In genomic region chr12:72760376-72761229, GRCm38 (mm10) we compare ENCODE assay signal across 8 mouse cellular contexts. TPM values are rescaled to one million over a fixed set of nuclear protein-coding genes. Genes with fewer than 3 reads are reported as not detected.
DNase-seq lines count a peak whose midpoint lies in the region; ATAC-seq and TF ChIP-seq lines count a peak whose summit lies in the region.

No protein-coding gene starts in this region.

- 0 out of 2 replicates have a peak, but pooled peaks cover 2% of the 10 kb centered on the region for H3K4me1 ChIP-seq in thymus, adult 2 months (replicated peaks; ENCODE audit: control insufficient read depth, insufficient read depth, low read length)
- H3K4me1 ChIP-seq in embryonic facial prominence, embryonic 10.5 days = peaks cover 53% of the 10 kb centered on the region
- peaks cover 52% of the 10 kb centered on the region for H3K4me1 ChIP-seq in limb, embryonic 10.5 days
- H3K4me1 ChIP-seq in midbrain, embryonic 13.5 days (replicated peaks) = peaks cover 34% of the 10 kb centered on the region

- TF ChIP-seq POLR2A in thymus, adult 2 months (IDR thresholded peaks at IDR 0.05; ENCODE audit: control insufficient read depth, extremely low read depth, insufficient read depth, low read length, poor library complexity) = peak; percentile 64; the same call in 1 of the 2 replicates

- peak overlapping the region; percentile 97 for H3K9ac ChIP-seq in midbrain, embryonic 13.5 days (replicated peaks)

- DNase-seq in thymus, adult 2 months = peak; percentile 91
- DNase-seq in thymus, postnatal 25 days = no peak
- DNase-seq in embryonic facial prominence, embryonic 10.5 days (ENCODE audit: low spot score) = peak; percentile 97
- DNase-seq in kidney, adult 11 months = peak; percentile 91
- peak; percentile 83 for DNase-seq in limb, embryonic 10.5 days (ENCODE audit: low spot score)
- DNase-seq in spleen, adult 12 weeks (ENCODE audit: low spot score) = peak; percentile 78

- no peak for TF ChIP-seq CTCF in thymus, adult 2 months (IDR thresholded peaks at IDR 0.05; ENCODE audit: borderline replicate concordance, control insufficient read depth, extremely low read depth, insufficient read depth, low read length, poor library complexity)

- H3K27ac ChIP-seq in thymus, adult 2 months (ENCODE audit: control insufficient read depth, insufficient read depth, low read length) = peak overlapping the region; percentile 5; the same call in 1 of the 2 replicates
- H3K27ac ChIP-seq in embryonic facial prominence, embryonic 10.5 days (replicated peaks) = peak overlapping the region; percentile 99
- H3K27ac ChIP-seq in limb, embryonic 10.5 days = peak overlapping the region; percentile 99
- H3K27ac ChIP-seq in midbrain, embryonic 13.5 days = peak overlapping the region; percentile 97

- H3K9me3 ChIP-seq in embryonic facial prominence, embryonic 10.5 days = no peaks in the 10 kb centered on the region
- no peaks in the 10 kb centered on the region for H3K9me3 ChIP-seq in limb, embryonic 10.5 days (replicated peaks)
- H3K9me3 ChIP-seq in midbrain, embryonic 13.5 days = no peaks in the 10 kb centered on the region

- WGBS in thymus, adult 2 months = under 1% methylated on average over 77 of the region's 78 CpGs
- WGBS in embryonic facial prominence, embryonic 10.5 days = under 1% methylated on average over 77 of the region's 78 CpGs
- under 1% methylated on average over 56 of the region's 78 CpGs for WGBS in limb, embryonic 10.5 days
- WGBS in midbrain, embryonic 13.5 days = under 1% methylated on average over 74 of the region's 78 CpGs

- peak overlapping the region; percentile 61 for H3K4me2 ChIP-seq in midbrain, embryonic 13.5 days (replicated peaks)

- no peaks in the 10 kb centered on the region for H3K27me3 ChIP-seq in thymus, adult 2 months (ENCODE audit: control insufficient read depth, insufficient read depth, low read length)
- H3K27me3 ChIP-seq in embryonic facial prominence, embryonic 10.5 days (replicated peaks; ENCODE audit: low read depth, poor library complexity, severe bottlenecking) = no peaks in the 10 kb centered on the region
- no peaks in the 10 kb centered on the region for H3K27me3 ChIP-seq in limb, embryonic 10.5 days (ENCODE audit: low read depth, poor library complexity, severe bottlenecking)
- no peaks in the 10 kb centered on the region for H3K27me3 ChIP-seq in midbrain, embryonic 13.5 days

- H3K36me3 ChIP-seq in thymus, adult 2 months (ENCODE audit: control insufficient read depth, insufficient read depth, low read length) = no peaks in the 10 kb centered on the region
- no peaks in the 10 kb centered on the region for H3K36me3 ChIP-seq in embryonic facial prominence, embryonic 10.5 days (replicated peaks)
- no peaks in the 10 kb centered on the region for H3K36me3 ChIP-seq in limb, embryonic 10.5 days
- no peaks in the 10 kb centered on the region for H3K36me3 ChIP-seq in midbrain, embryonic 13.5 days

- H3K4me3 ChIP-seq in thymus, adult 2 months (ENCODE audit: control insufficient read depth, insufficient read depth, low read length) = peak overlapping the region; percentile 64
- H3K4me3 ChIP-seq in embryonic facial prominence, embryonic 10.5 days = peak overlapping the region; percentile 91
- H3K4me3 ChIP-seq in limb, embryonic 10.5 days = peak overlapping the region; percentile 88
- H3K4me3 ChIP-seq in midbrain, embryonic 13.5 days (replicated peaks) = peak overlapping the region; percentile 75

- ATAC-seq in granulocyte monocyte progenitor cell, adult 5-6 weeks (replicated peaks; ENCODE audit: poor library complexity, severe bottlenecking) = peak; percentile 81
- ATAC-seq in midbrain, embryonic 13.5 days = peak; percentile 92

RNA-seq across cellular contexts. Expression of gene Ppm1a, which starts 3.3 kb away (rescaled TPM):
- polyA plus RNA-seq in thymus, adult 2 months (2012; rRNA removed) = 40.4 and 44.2 TPM in 2 replicates
- polyA plus RNA-seq in embryonic facial prominence, embryonic 10.5 days (2016; fragmentation: Nextera tagmentation; extraction: Ambion mirVana) = 53.0 and 57.8 TPM in 2 replicates
- 52.5 and 63.6 TPM in 2 replicates for total RNA-seq in granulocyte monocyte progenitor cell, adult 5-6 weeks (2014; fragmentation: Nextera tagmentation)
- total RNA-seq in granulocyte monocyte progenitor cell, adult 5-6 weeks (2017) = 104 and 111 TPM in 2 replicates
- polyA plus RNA-seq in limb, embryonic 10.5 days (2016; fragmentation: Nextera tagmentation; extraction: Ambion mirVana) = 42.1 and 51.1 TPM in 2 replicates
- polyA plus RNA-seq in midbrain, embryonic 13.5 days (2015; fragmentation: Nextera tagmentation; extraction: Ambion mirVana) = 47.3 and 57.7 TPM in 2 replicates

Comparison
In these comparisons a context has a peak if more than half of its experiments do, and no peak if none do; other contexts are left out.
1. H3K27ac ChIP-seq: peak in every context shown above with its lines; median percentile 99 in embryonic facial prominence, embryonic 10.5 days; 99 in limb, embryonic 10.5 days; 97 in midbrain, embryonic 13.5 days; 5 in thymus, adult 2 months.